Mouse (Mus musculus) Muller cell, postnatal 12 days (primary cell): ENCODE data around the gene Chic1.

Source experiments
- DNase-seq: peaks from one replicate; pipeline ENCODE4 v3.0.0-alpha.2; 2015; ENCODE audit errors: inconsistent ontology term

Chic1 gene

DNA sequence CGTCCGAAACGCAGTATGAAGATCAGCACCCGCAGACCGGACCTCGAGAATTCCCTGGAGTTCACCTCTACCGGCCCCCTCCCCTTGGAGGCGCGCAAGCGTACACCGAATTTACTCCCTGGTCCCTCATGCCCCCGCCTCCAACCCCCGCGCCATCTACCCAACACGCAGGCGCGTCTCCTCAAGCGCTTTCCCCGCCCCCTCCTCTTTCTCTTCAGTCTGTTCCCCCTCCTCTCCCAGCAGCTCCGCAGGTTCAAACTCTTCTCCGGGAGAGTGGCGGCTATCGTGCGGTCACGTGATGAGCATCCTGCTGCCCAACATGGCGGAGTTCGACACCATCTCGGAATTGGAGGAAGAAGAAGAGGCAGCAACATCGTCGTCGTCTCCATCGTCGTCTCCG lies at the start of gene Chic1:
Chic1 (plus strand) TSS at position 190 of the 400 bp plus-strand sequence.
- peak; percentile 89 for DNase-seq

- DNase-seq: no peak
Observed at GRCm38 (mm10) chrX:103308262-103308661, 48.0 kb upstream of the Chic1 start.

GRCm38 (mm10) chrX:103311723-103312122 lies 44.6 kb upstream of the Chic1 start:
- DNase-seq: no peak

- DNase-seq: no peak
Observed at GRCm38 (mm10) chrX:103314146-103314545, 42.1 kb upstream of the Chic1 start.

- DNase-seq: no peak
Observed at GRCm38 (mm10) chrX:103321146-103321545, 35.1 kb upstream of the Chic1 start, which contains the start of gene Cdx4. Gene Cdx4 (plus strand): TSS chrX:103321398.

DNA sequence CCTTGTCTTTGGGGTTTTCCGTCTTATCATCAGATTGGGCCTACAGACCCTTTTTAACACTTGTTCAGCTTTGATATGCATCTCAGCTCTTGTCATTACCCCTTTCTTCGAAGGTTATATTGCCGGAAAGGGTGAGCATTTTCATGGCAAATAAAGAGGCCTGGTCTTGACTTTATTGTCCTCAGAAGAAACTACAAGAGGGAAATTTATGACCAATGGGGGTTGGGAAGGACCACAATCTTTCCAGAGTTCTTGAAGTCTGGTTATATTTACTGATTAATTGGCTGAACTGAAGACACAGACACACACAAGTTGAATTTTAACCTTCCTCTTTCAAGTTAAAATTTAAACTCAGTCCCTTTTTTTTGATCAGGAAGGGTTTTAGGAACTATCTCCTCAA lies 30.4 kb upstream of the Chic1 start:
- no peak for DNase-seq

GRCm38 (mm10) chrX:103329386-103329785 lies 26.9 kb upstream of the Chic1 start:
- DNase-seq: no peak

DNA sequence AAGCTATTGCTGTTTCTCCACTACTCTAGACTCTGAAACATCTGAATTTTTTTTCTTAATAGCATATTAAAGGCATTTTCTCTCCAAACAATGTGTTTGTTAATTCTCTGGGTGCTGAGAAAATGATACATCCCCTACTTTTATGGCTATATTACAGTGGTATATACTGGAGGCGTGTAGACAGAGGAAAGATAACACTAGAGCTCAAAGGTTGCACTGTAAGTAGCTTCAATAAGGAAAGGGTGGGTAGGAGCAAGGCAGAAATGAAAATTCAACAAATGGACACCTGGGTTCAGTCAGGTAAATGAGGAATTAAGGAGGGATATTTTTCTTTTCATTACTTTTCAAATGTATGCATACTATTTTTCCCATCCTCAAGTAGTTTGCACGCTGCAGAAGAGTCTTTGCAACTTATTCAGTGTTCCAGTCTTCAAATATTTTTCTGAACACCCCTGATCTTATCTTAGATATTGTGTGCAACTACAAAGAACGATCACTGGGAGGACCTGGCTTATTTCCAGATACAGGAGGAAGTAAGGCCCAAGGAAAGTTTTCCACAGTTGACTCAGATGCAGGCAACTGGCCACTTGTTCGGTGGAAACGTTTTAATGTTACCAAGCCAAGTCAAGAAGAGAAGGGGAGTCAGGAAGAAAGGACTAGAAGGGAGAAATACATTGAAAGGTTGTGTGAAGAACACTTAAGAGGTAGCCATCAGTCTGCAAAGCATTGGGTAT lies 25.0 kb upstream of the Chic1 start:
- DNase-seq: no peak

DNA sequence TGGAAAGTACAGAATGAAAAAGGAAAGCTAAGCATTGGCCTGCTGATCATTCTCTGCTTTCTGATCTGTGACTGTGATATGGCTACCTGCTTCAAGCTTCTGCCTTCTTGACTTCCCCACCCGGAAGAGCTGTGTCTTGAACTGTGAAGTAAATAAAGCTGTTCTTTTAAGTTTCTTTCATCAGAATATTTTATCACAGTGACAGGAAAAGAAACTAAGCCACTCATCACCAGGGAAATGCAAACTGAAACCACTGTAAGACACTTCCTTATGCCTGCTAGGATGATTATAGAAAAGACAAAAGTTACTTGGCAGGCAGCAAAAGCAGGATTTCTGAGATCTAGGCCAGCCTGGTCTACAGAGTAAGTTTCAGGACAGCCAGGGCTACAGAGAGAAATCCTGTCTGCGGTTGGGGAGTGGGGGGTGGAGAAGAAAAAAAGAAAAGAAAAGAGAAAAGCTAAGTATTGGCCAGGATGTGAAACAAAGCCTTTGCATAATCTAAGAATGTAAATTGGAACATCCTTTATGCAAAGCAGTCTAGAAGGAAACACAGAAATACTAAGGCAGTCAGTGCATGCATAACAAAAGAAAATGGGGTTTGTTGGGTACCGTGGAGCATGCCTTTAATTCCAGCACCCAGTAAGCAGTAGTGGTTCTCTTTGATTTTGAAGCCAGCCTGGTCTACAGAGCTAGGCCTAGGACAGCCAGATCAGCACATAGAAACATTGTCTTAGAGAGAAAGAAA lies 14.7 kb upstream of the Chic1 start:
- no peak for DNase-seq

GRCm38 (mm10) chrX:103355784-103356183 lies 492 bp upstream of the Chic1 start:
- DNase-seq: peak; percentile 5

GRCm38 (mm10) chrX:103356761-103357236 lies 523 bp downstream of the Chic1 start:
- DNase-seq: peak; percentile 14

DNA sequence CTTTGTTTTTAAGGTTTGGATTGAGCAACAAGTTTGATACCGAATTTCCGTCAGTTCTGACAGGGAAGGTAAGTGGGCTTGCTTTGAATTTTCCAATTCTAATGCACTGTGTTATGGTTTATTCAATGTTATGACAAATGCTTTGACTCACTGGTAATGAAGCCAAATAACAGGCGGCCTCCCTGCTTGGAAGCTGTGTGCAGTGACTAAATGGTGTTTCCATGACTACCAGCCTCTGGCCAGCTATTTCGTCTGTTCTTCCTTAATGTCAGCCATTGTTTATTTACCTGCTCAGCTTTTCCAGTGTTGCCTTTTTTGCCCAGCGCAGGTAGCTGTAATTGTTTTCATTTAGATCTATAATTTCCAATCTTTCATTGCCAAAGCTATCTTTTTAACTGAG lies 9.9 kb downstream of the Chic1 start:
- DNase-seq: peak; percentile 54

DNA sequence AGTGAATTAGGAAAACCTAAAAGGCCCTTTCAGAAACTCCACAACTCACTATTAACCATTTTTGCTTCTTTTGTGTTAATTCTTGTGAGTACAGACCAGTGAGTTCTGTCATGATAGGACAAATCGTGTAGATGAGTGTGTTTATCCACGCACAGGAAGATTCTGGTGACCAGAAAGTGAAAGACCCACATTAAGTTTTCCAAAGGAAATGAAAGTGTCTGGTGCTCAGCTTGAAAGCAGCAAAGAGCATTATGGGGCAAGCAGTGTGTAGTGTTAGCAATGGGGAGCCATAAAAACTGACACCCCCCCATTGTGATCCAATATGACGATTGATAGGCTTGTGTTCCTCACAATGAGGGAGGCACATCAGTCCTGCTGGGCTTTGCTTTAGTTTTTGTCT lies 12.4 kb downstream of the Chic1 start:
- no peak for DNase-seq

DNA sequence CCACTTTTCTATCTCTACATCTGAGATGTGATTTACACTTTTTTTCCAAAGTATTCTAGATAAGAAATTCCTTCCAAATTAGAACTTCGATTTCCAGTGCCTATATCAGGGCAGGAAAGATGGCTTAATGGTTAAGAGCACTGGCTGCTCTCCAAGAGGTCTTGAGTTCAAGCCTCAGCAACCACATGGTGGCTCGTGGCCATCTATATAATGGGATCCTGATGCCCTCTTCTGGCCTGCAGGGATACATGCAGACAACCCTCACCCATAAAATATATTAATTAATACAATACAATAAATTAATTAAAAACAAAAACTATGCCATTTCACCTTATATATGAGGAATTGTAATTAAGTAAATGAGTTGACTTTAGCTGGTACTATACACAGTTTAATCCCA lies 14.9 kb downstream of the Chic1 start:
- no peak for DNase-seq

- DNase-seq: no peak
Observed at GRCm38 (mm10) chrX:103371627-103372026, 15.4 kb downstream of the Chic1 start.

- DNase-seq: no peak
Observed at GRCm38 (mm10) chrX:103374250-103374649, 18.0 kb downstream of the Chic1 start.

- no peak for DNase-seq
Observed at GRCm38 (mm10) chrX:103384528-103384927, 28.3 kb downstream of the Chic1 start.

DNA sequence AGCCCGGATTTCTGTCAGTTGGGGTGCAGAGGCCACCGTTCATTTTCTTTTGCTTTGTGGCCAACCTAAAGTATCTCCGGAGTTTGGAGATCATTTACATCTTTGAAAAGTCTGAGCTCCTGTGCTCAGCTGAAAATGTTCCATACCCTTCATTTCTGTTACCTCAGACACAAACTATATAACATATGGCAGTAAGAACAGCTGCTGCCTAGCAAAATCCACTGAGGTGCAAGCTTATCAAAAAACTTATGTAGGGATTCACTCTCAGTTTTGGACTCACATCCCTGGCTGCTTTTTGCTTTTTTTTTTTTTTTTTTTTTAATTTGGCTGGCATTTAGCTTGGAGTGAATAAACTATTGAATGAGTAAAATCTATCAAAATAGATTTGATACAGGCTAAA lies 31.9 kb downstream of the Chic1 start:
- DNase-seq: no peak

- no peak for DNase-seq
Observed at GRCm38 (mm10) chrX:103393841-103394240, 37.6 kb downstream of the Chic1 start.

- DNase-seq: no peak
Observed at GRCm38 (mm10) chrX:103405021-103405420, 48.7 kb downstream of the Chic1 start.

GRCm38 (mm10) chrX:103414167-103414566 lies 57.9 kb downstream of the Chic1 start, which contains the start of gene Tsx:
Gene Tsx (plus strand): TSS chrX:103414467.
- DNase-seq: no peak

DNA sequence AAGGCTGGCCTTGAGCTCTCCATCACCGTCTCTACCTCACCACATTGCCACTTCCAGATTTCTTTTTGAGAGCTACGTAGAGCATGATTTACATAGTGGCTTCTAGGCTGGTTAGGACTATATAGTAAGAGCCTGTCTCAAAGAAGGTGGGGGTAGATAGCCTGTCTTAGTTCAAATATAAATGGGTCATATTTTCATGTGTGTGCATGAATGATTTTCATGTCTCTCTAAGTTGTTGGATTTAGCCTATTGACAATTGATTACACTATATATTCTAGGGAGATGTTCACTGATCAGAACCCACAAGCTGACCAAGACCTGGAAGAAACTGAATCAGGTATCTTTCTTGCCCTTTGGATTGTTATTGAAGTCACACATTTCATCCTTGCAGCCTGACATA lies 65.4 kb downstream of the Chic1 start, which contains the start of gene Gm26992:
Gm26992 (plus strand) TSS at position 301 of the 400 bp plus-strand sequence.
- DNase-seq: no peak

GRCm38 (mm10) chrX:103427677-103428076 lies 71.4 kb downstream of the Chic1 start:
- no peak for DNase-seq
